Mouse (Mus musculus) intestine, embryonic 16.5 days (tissue): ENCODE data around the gene Map9. TPM values are rescaled to one million over a fixed set of nuclear protein-coding genes. Genes with fewer than 3 reads are reported as not detected.
"Not testable (repeated sequence)": the region's sequence is repeated elsewhere in the genome, so short reads cannot be mapped to it uniquely, and the experiment has no call there.

ENCODE experiments used
- ATAC-seq: fragments of 200-750 bp; cut with Nextera tagmentation; 2 replicates; pipeline ENCODE4 v1.8.0; 2017; ENCODE audit warnings: moderate TSS enrichment, moderate library complexity
- H3K27ac ChIP-seq: fragments of 300-500 bp; sonication (generic); 2 replicates; pipeline ENCODE4 v1.5.1; 2014; ENCODE audit warnings: mild to moderate bottlenecking, low read length
- H3K27me3 ChIP-seq: fragments of 300-500 bp; sonication (generic); replicated peaks from 2 replicates; pipeline ENCODE4 v1.6.1; 2014; ENCODE audit warnings: low read length, control low read depth, mixed read lengths; ENCODE audit not compliant: control insufficient read depth, insufficient read depth
- H3K36me3 ChIP-seq: fragments of 300-500 bp; sonication (generic); 2 replicates; pipeline ENCODE4 v1.6.1; 2014; ENCODE audit warnings: low read length, control low read depth; ENCODE audit not compliant: control insufficient read depth, insufficient read depth
- H3K4me1 ChIP-seq: fragments of 300-500 bp; sonication (generic); 2 replicates; pipeline ENCODE4 v1.6.1; 2014; ENCODE audit warnings: low read length, control low read depth, mixed read lengths; ENCODE audit not compliant: control insufficient read depth, insufficient read depth
- H3K4me2 ChIP-seq: fragments of 300-500 bp; sonication (generic); 2 replicates; pipeline ENCODE4 v1.6.1; 2014; ENCODE audit warnings: low read depth, low read length, control low read depth
- H3K4me3 ChIP-seq: fragments of 300-500 bp; sonication (generic); 2 replicates; pipeline ENCODE4 v1.5.1; 2014; ENCODE audit warnings: mild to moderate bottlenecking, low read length
- H3K9ac ChIP-seq: fragments of 300-500 bp; sonication (generic); 2 replicates; pipeline ENCODE4 v1.6.1; 2014; ENCODE audit warnings: low read depth, low read length
- H3K9me3 ChIP-seq: fragments of 300-500 bp; sonication (generic); 2 replicates; pipeline ENCODE4 v1.6.1; 2016; ENCODE audit warnings: low read length, control low read depth; ENCODE audit not compliant: control insufficient read depth
- WGBS: fragments of 180-500 bp; shearing (Covaris S2); extraction: QIAGEN DNeasy Blood & Tissue Kit; methylation state at CpG from one replicate; pipeline ENCODE4 v1.1.7; 2014; 5-methylcytosine and 5-hydroxymethylcytosine counted together
- polyA plus RNA-seq: library from polyadenylated mRNA; unstranded; fragments of >200 nt; fragmentation: Nextera tagmentation; extraction: Ambion mirVana; gene quantifications from 2 replicates; pipeline ENCODE4 v1.2.1, GENCODE M21; 2015

The Map9 gene
- polyA plus RNA-seq, 1 experiment from 2014 or later, result 4.5 TPM

- H3K4me3 ChIP-seq, result no peak overlapping the region
- no peaks in the 10 kb centered on the region for H3K9me3 ChIP-seq
- H3K9ac ChIP-seq, result no peak overlapping the region
- ATAC-seq, result no peak
- H3K27ac ChIP-seq, result no peak overlapping the region
- no peaks in the 10 kb centered on the region for H3K4me1 ChIP-seq
- H3K27me3 ChIP-seq, result no peaks in the 10 kb centered on the region
- H3K4me2 ChIP-seq, result no peak overlapping the region
- 0 out of 2 replicates have a peak, but pooled peaks cover 3% of the 10 kb centered on the region for H3K36me3 ChIP-seq
- 82% methylated on average over 8 of the region's 8 CpGs for WGBS
These were observed 27.2 kb downstream of the Map9 start for GRCm38 (mm10) chr3:82385091-82385490.

GRCm38 (mm10) chr3:82405830-82406229, 48.0 kb downstream of the Map9 start:
- no peaks in the 10 kb centered on the region for H3K36me3 ChIP-seq
- 88% methylated on average over 6 of the region's 6 CpGs for whole genome bisulfite sequencing
- no peak overlapping the region for H3K9ac ChIP-seq
- no peak overlapping the region for H3K4me2 ChIP-seq
- H3K9me3 ChIP-seq, result no peaks in the 10 kb centered on the region
- no peak overlapping the region for H3K27ac ChIP-seq
- H3K4me1 ChIP-seq, result no peaks in the 10 kb centered on the region
- no peak for ATAC-seq
- H3K4me3 ChIP-seq, result no peak overlapping the region
- H3K27me3 ChIP-seq, result no peaks in the 10 kb centered on the region

GRCm38 (mm10) chr3:82406336-82406735, 48.5 kb downstream of the Map9 start:
- WGBS, result 76% methylated on average over 3 of the region's 3 CpGs
- H3K27ac ChIP-seq, result no peak overlapping the region
- H3K9me3 ChIP-seq, result no peaks in the 10 kb centered on the region
- no peak overlapping the region for H3K9ac ChIP-seq
- H3K4me1 ChIP-seq, result no peaks in the 10 kb centered on the region
- no peaks in the 10 kb centered on the region for H3K36me3 ChIP-seq
- no peak for ATAC-seq
- H3K27me3 ChIP-seq, result no peaks in the 10 kb centered on the region
- no peak overlapping the region for H3K4me3 ChIP-seq
- no peak overlapping the region for H3K4me2 ChIP-seq

GRCm38 (mm10) chr3:82407432-82407831, 49.6 kb downstream of the Map9 start:
- H3K9ac ChIP-seq, result no peak overlapping the region
- no peak for ATAC-seq
- H3K4me1 ChIP-seq, result no peaks in the 10 kb centered on the region
- H3K27ac ChIP-seq, result no peak overlapping the region
- no peaks in the 10 kb centered on the region for H3K9me3 ChIP-seq
- H3K36me3 ChIP-seq, result no peaks in the 10 kb centered on the region
- no peak overlapping the region for H3K4me3 ChIP-seq
- no peaks in the 10 kb centered on the region for H3K27me3 ChIP-seq
- WGBS, result 58% methylated on average over 2 of the region's 2 CpGs
- no peak overlapping the region for H3K4me2 ChIP-seq

GRCm38 (mm10) chr3:82412397-82412796, 54.6 kb downstream of the Map9 start:
- no peaks in the 10 kb centered on the region for H3K36me3 ChIP-seq
- no peaks in the 10 kb centered on the region for H3K4me1 ChIP-seq
- no peak for ATAC-seq
- no peak overlapping the region for H3K4me3 ChIP-seq
- H3K27ac ChIP-seq, result no peak overlapping the region
- no peaks in the 10 kb centered on the region for H3K27me3 ChIP-seq
- H3K4me2 ChIP-seq, result no peak overlapping the region
- H3K9me3 ChIP-seq, result no peaks in the 10 kb centered on the region
- H3K9ac ChIP-seq, result no peak overlapping the region

GRCm38 (mm10) chr3:82417958-82418357, 60.1 kb downstream of the Map9 start:
- Histone ChIP-seq H3K4me2 (no peak overlapping the region), H3K9ac (no peak overlapping the region), H3K36me3 (no peaks in the 10 kb centered on the region), H3K4me1 (no peaks in the 10 kb centered on the region), H3K4me3 (no peak overlapping the region), H3K9me3 (no peaks in the 10 kb centered on the region), H3K27me3 (no peaks in the 10 kb centered on the region), H3K27ac (no peak overlapping the region)
- ATAC-seq, result no peak
- 80% methylated on average over 3 of the region's 3 CpGs for WGBS

- H3K27ac ChIP-seq, result no peak overlapping the region
- H3K4me3 ChIP-seq, result no peak overlapping the region
- H3K9ac ChIP-seq, result no peak overlapping the region
- H3K9me3 ChIP-seq, result no peaks in the 10 kb centered on the region
- WGBS, result 84% methylated on average over 8 of the region's 8 CpGs
- no peak overlapping the region for H3K4me2 ChIP-seq
- no peaks in the 10 kb centered on the region for H3K27me3 ChIP-seq
- ATAC-seq, result no peak
- no peaks in the 10 kb centered on the region for H3K36me3 ChIP-seq
- no peaks in the 10 kb centered on the region for H3K4me1 ChIP-seq
These were observed 77.5 kb downstream of the Map9 start for GRCm38 (mm10) chr3:82435351-82435750.

GRCm38 (mm10) chr3:82440976-82441375, 83.1 kb downstream of the Map9 start:
- H3K9ac ChIP-seq, result no peak overlapping the region
- H3K27ac ChIP-seq, result no peak overlapping the region
- H3K9me3 ChIP-seq, result no peaks in the 10 kb centered on the region
- no peak overlapping the region for H3K4me3 ChIP-seq
- H3K4me1 ChIP-seq, result no peaks in the 10 kb centered on the region
- no peak for ATAC-seq
- 53% methylated on average over 3 of the region's 3 CpGs for WGBS
- no peaks in the 10 kb centered on the region for H3K27me3 ChIP-seq
- no peaks in the 10 kb centered on the region for H3K36me3 ChIP-seq
- H3K4me2 ChIP-seq, result no peak overlapping the region

- not testable (repeated sequence) for H3K9ac ChIP-seq, H3K27ac ChIP-seq, H3K9me3 ChIP-seq, H3K4me2 ChIP-seq, H3K36me3 ChIP-seq, H3K4me3 ChIP-seq, ATAC-seq, H3K4me1 ChIP-seq, H3K27me3 ChIP-seq
These were observed 83.8 kb downstream of the Map9 start for GRCm38 (mm10) chr3:82441601-82442000.
